In genomic region chr4:40837451-40838285, GRCm38 (mm10) we compare ENCODE assay signal across 8 mouse cellular contexts. TPM values are rescaled to one million over a fixed set of nuclear protein-coding genes. Genes with fewer than 3 reads are reported as not detected.
DNase-seq lines count a peak whose midpoint lies in the region; ATAC-seq and TF ChIP-seq lines count a peak whose summit lies in the region.

No protein-coding gene starts in this region.

- H3K9me3 ChIP-seq in heart, embryonic 13.5 days: no peaks in the 10 kb centered on the region
- H3K9me3 ChIP-seq in stomach, embryonic 14.5 days (ENCODE audit: control insufficient read depth, low read depth, low read length): no peaks in the 10 kb centered on the region

- no peak overlapping the region for H3K4me3 ChIP-seq in lung, adult 2 months (replicated peaks; ENCODE audit: extremely low read depth, low read depth, low read length)
- peak overlapping the region; percentile 13 for H3K4me3 ChIP-seq in heart, embryonic 13.5 days
- no peak overlapping the region for H3K4me3 ChIP-seq in stomach, embryonic 14.5 days (ENCODE audit: low read depth, low read length)

- 21% methylated on average over 10 of the region's 10 CpGs for WGBS in lung, adult 2 months
- WGBS in heart, embryonic 13.5 days: 29% methylated on average over 10 of the region's 10 CpGs
- 29% methylated on average over 10 of the region's 10 CpGs for WGBS in stomach, embryonic 14.5 days

- H3K9ac ChIP-seq in heart, embryonic 13.5 days: peak overlapping the region; percentile 20
- no peak overlapping the region for H3K9ac ChIP-seq in stomach, embryonic 14.5 days (replicated peaks; ENCODE audit: low read depth, low read length)

- peaks cover 42% of the 10 kb centered on the region for H3K4me1 ChIP-seq in lung, adult 2 months (ENCODE audit: control insufficient read depth, insufficient read depth, low read length)
- peaks cover 89% of the 10 kb centered on the region for H3K4me1 ChIP-seq in heart, embryonic 13.5 days
- H3K4me1 ChIP-seq in stomach, embryonic 14.5 days (ENCODE audit: control insufficient read depth, insufficient read depth, low read length): peaks cover 22% of the 10 kb centered on the region; the same call in 1 of the 2 replicates

- H3K27me3 ChIP-seq in heart, embryonic 13.5 days (replicated peaks): no peaks in the 10 kb centered on the region
- H3K27me3 ChIP-seq in stomach, embryonic 14.5 days (ENCODE audit: control insufficient read depth, insufficient read depth, low read length): no peaks in the 10 kb centered on the region

- peak; percentile 68 to 75 for DNase-seq in lung, adult 18-20 months
- no peak for DNase-seq in lung, adult 2 months
- DNase-seq in adrenal gland, postnatal 14 days: peak; percentile 71
- peak; percentile 76 to 80 for DNase-seq in kidney, postnatal 4 days
- no peak for DNase-seq in c-Kit-positive CD71-positive TER-119-positive erythroid progenitor cells, embryonic 14.5 days (ENCODE audit: low spot score)

- H3K4me2 ChIP-seq in heart, embryonic 13.5 days: peak overlapping the region; percentile 56
- 0 out of 2 replicates have a peak overlapping the region, but pooled peaks have one; percentile 0 for H3K4me2 ChIP-seq in stomach, embryonic 14.5 days (replicated peaks; ENCODE audit: low read depth, low read length)

- ATAC-seq in heart, embryonic 13.5 days (ENCODE audit: extremely low read depth, insufficient number of reproducible peaks, low FRiP score, low TSS enrichment): peak; percentile 68; the same call in 1 of the 2 replicates
- ATAC-seq in stomach, embryonic 14.5 days (ENCODE audit: insufficient number of reproducible peaks, insufficient read depth, low FRiP score, low read depth): peak; percentile 86
- no peak for ATAC-seq in monocyte, adult 5-6 weeks (replicated peaks; ENCODE audit: insufficient number of reproducible peaks, low FRiP score, low TSS enrichment, poor library complexity, severe bottlenecking)

- H3K36me3 ChIP-seq in heart, embryonic 13.5 days: 0 out of 2 replicates have a peak, but pooled peaks cover 5% of the 10 kb centered on the region
- H3K36me3 ChIP-seq in stomach, embryonic 14.5 days (ENCODE audit: control insufficient read depth, insufficient read depth, low read length): no peaks in the 10 kb centered on the region

- TF ChIP-seq CTCF in lung, adult 2 months (IDR thresholded peaks at IDR 0.05; ENCODE audit: insufficient read depth, low read length): no peak

- no peak for TF ChIP-seq POLR2A in lung, adult 2 months (IDR thresholded peaks at IDR 0.05; ENCODE audit: borderline replicate concordance, extremely low read depth, low read depth, low read length)

- H3K27ac ChIP-seq in heart, embryonic 13.5 days (replicated peaks): peak overlapping the region; percentile 93
- H3K27ac ChIP-seq in stomach, embryonic 14.5 days (ENCODE audit: low read length): peak overlapping the region; percentile 45; the same call in 1 of the 2 replicates

RNA-seq across cellular contexts. Expression of gene B4galt1, which starts 16.1 kb away (rescaled TPM):
- 44.6 and 47.7 TPM in 2 replicates for polyA plus RNA-seq in lung, adult 2 months (2012; rRNA removed)
- total RNA-seq in adrenal gland, postnatal 14 days (2021): 69.4 and 70.5 TPM in 2 replicates
- polyA plus RNA-seq in heart, embryonic 13.5 days (2015; fragmentation: Nextera tagmentation; extraction: Ambion mirVana): 46.2 and 48.1 TPM in 2 replicates
- polyA plus RNA-seq in stomach, embryonic 14.5 days (2014; fragmentation: Nextera tagmentation; extraction: Ambion mirVana): 53.4 and 55.6 TPM in 2 replicates
- total RNA-seq in monocyte, adult 5-6 weeks (2017): 27.7 to 60.9 TPM (median 40.1 TPM) in 3 replicates

Comparison
In these comparisons a context has a peak if more than half of its experiments do, and no peak if none do; other contexts are left out.
1. DNase-seq: peak in lung, adult 18-20 months (2 of 2), adrenal gland, postnatal 14 days (single experiment) and kidney, postnatal 4 days (2 of 2); none in lung, adult 2 months (single experiment) and c-Kit-positive CD71-positive TER-119-positive erythroid progenitor cells, embryonic 14.5 days (single experiment).